Mouse (Mus musculus): ENCODE results near the gene Prss37.

Gene Prss37

DNA sequence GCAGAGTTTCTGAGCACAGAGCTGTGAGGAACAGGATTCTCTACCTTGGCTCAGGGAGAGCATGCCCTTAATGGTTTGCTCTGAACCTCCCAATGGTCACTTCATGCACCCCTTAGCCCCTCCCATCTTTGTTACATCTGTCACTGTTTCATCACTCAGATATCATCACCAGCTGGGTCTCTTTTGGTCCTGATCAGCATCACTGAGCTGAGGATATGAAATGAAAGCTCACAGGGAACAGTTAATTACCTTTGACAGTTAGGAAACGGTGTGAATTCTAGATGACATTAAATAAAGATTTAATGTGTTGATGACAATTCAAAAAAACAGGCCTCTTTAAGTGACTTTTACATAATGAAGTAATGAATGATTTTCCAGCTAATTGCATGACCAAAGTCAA lies at the start of gene Prss37:
Gene Prss37, minus strand, starts transcription at position 101 of the 400 bp plus-strand sequence.
- no peak for DNase-seq (ENCODE audit: low spot score)

GRCm38 (mm10) chr6:40554950-40555349 lies 35.6 kb upstream of the Prss37 start, which contains the start of gene Olfr461:
Gene Olfr461, minus strand, starts transcription at chr6:40555050.
- no peak for DNase-seq (ENCODE audit: low spot score)

GRCm38 (mm10) chr6:40544690-40545089 lies 25.4 kb upstream of the Prss37 start:
- no peak for DNase-seq (ENCODE audit: low spot score)

DNA sequence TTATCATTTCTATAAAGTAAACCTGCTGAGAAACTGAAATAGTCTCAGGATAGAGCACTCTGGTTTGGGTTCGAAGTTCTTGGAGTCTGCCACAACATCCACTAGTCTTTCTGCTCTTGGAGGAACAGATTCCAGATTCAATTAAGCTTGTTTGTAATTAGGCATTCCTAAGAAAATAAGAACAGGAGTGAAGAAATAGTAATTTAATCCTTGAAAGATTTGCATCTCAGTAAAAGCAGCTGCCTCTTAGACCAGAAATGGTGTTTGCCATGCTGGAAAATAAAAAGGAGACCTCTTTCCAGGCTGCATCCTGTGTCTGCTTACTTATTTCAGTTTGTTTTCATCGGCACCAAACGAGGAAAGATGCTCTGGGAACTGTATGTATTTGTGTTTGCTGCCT lies 26.1 kb downstream of the Prss37 start, which contains the start of gene Tas2r108:
Gene Tas2r108, plus strand, starts transcription at position 301 of the 400 bp plus-strand sequence.
- no peak for DNase-seq (ENCODE audit: low spot score)

- no peak for DNase-seq (ENCODE audit: low spot score)
Measured at GRCm38 (mm10) chr6:40490933-40491332, 28.4 kb downstream of the Prss37 start, which contains the start of gene Tas2r137. Gene Tas2r137, plus strand, starts transcription at chr6:40491233.

DNA sequence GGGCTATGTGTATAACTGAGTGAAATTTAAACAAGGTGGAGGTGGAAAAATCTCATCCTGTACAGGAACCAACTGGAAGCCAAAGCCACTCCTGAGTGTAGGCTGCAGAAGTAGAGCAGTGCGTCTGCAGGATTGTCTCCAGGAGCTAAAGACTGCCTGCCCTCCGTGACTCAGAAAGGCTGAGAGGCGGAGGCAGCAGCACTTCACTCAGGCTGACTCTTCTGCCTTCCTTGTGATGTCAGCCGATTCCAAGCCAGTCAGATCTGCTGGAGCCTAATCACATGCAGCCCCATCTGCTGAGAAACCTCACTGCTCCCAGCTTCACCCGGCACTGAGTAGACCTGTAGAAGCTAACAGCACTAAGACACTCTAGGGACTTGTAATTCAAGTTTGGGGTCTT lies 37.0 kb downstream of the Prss37 start:
- DNase-seq (ENCODE audit: low spot score), result no peak

DNA sequence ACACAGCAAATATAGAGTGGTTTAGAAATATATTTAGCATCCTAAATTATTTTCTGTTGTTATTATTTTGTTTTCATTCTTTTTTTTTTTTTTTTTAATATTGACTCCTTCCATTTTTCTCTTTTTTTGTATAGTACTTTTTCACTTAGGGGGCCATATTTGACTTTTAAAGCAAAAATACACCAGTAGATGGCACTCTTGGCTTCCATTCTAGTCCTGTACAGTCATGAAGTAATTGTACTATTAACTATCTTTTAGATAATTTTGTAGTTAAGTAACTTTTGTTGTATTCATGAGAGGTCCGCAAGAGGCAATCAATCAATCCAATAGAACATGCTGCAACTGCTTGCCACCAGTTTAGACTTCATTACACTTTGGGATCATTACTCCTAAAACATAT lies 39.6 kb downstream of the Prss37 start:
- DNase-seq (ENCODE audit: low spot score), result no peak

GRCm38 (mm10) chr6:40476132-40476531 lies 43.2 kb downstream of the Prss37 start:
- no peak for DNase-seq (ENCODE audit: low spot score)

DNA sequence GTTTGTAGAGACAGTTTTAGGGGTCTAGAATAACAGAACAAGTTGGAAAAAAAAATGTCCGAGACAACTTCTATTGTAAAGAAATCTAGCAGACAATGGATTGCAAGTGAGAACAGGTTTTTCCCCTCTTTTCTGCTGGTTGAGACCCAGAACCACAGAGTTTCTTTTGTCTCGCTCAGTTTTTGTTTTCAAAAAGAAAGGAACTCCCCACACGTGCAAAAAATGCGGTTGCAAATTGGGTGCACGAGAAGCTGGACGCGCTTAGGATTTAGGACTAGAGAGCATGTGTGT lies 47.6 kb downstream of the Prss37 start:
- DNase-seq (ENCODE audit: low spot score), result no peak

DNA sequence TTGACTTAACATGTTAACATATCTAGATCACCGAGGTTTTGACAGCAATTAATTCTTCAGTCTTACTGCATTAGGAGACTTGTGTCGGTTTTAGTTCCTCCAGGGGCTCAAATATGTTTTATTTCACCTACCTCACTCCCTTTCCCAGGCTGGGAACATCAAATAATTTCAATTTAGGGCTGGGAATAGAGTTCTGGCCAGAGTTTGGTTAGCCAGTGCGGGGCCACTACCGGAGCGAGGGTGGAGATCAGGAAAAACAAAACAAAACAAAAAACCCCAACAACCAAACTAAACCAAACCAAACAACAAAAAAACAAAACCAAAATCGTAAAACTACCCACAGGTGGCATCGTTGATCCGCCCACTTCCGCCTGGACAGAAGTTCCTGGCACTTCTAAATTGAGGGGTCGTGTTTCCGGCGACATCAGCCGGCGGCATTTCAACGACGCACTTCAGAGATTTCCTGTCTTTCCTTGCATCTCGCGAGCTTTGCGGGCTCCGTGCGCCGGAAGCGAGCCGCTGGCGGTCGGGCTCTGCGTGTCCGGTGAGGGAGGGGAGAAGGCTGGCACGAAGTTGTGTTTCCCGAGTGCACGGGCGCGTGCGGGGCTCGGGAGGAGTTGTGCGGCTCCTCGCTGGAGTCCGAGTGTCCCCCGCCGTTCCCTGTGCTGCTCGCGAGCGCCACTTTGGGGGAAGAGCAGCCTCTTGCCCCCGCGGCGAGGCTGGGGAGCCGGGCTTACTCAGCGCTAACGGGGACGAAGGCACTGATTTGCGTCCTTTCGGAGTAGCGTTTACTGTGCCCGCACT lies 48.2 kb downstream of the Prss37 start, which contains the start of gene Ssbp1:
Gene Ssbp1, plus strand, starts transcription at position 437 of the 804 bp plus-strand sequence.
- DNase-seq (ENCODE audit: low spot score), result peak; percentile 92

DNA sequence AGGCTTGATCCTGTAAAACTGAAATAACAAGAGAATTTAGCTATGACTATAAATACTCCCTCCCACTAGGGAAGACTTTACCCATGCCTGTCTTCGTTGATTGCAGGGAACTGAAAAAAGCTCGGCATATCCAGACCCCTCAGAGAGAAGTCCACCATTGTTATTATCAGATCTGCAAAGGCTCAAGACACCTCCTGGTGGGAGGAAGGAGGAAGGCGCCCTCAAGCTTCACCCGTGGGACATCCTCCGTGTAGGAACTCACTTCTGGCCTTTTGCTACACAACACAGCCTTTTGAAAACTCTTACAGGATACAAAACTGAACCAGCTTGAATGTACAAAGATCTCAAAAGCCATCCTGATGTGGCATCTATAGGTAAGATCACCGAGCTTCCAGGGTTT lies 53.6 kb downstream of the Prss37 start:
- no peak for DNase-seq (ENCODE audit: low spot score)
